Mouse (Mus musculus): Measurements from ENCODE around the gene Abcc1. TPM values are rescaled to one million over a fixed set of nuclear protein-coding genes. Genes with fewer than 3 reads are reported as not detected.

Gene Abcc1
- 10 to 100 TPM; 10.7 to 16.5 TPM for total RNA-seq (2021)

DNA sequence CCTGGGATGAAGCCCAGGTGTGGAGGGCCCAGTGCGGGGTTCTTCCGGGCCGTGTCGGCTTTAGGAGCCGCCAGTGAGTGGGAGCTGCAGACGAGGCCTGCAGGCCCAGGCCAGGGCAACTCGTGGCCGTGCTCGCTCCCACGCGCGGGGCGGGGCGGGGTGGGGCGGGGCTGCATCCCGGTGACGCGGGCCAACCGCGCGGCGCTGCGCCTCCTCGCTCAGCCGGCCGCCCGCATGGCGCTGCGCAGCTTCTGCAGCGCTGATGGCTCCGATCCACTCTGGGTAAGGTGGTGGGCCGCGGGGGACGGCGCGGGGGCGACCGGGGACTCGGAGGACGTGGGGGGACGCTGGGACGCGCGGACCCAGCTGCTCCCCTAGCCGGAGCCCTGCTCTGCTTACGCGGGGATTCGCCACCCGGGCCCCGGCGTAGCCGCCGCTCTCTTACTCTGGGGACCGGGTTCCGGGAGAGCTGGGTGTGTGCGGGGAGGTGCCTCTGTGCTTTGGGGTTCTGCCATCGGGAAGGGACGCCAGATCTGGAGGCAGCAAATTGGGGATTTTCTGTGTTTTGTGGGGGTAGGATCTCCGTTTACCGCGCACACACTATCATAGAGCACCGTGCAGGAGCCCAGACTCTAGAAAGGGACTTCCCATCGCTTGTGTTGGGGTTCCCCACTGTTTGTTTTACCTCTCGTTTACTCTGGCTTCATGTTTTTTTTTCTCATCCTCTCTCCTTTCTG lies at the start of gene Abcc1:
Abcc1 (plus strand) TSS at position 197 of the 737 bp plus-strand sequence.
- DNase-seq (ENCODE audit: extremely low spot score in 1 of 2, low spot score in 1 of 2), result peak; percentile 67 to 74

DNA sequence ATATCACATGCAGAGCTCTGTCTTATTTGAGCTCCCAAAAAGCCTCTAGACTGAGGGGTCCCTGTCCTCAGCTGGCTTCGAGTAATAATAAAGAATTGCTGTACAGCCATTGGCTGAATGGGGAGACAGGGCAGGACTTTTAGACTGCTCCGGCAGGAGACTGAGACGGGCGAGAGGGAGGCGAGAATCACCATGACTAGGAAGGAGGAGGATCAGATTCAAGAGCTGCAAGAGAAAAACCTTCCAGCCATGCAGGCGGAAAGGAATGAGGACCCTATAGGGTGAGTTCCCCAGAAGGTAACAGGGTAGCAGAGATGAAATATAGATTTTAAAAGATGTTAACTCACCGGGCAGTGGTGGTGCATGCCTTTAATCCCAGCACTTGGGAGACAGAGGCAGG lies 48.4 kb upstream of the Abcc1 start:
- no peak for DNase-seq (ENCODE audit: extremely low spot score in 1 of 2, low spot score in 1 of 2)

DNA sequence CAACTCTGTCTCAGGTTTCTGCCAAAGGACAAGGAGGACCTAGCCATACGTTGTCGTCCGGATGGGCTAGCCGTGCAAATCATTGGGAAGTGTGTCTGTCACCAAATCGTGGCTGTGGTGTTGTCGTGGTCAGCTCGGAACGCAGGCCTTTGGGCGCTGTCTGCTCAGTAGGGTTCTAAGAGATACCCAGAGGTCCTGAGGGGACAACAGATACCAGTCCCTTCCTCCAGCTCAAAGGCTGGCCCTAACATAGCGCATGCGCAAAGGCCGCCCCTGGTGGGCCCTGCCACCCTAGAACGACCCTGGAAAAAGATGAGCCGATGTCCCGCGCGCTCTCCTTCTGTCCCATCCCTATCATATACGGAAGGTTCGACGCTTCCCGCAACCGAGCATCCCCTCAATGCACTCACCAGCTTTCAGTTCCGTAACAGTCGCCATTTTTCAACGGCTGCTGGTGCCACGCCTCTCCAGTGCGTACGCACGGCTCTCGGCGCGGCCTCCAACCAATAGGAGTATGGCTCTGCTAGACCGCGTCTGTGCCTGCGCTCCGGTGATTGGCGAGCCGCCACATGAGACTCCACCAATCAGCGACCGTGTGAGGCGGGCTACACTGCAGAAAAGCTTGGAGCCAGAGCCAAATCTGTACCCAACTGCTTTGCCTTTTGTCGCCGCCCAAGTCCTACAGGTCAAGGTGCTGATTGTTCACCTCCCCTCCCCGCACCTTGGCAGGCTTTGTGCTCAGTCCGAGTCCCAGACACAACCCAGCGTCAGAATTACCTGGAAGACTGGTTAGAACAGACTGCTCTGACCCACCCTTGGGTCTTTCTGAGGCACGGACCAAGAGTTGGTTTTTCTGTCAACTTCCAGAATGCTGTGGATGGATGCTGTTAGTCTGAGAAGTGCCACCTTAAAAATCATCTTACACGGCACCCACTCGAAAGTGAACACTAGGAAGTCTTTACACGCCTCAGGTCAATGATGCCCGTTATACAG lies 44.2 kb upstream of the Abcc1 start, which contains the start of gene Fopnl:
Fopnl (minus strand) TSS at position 522 of the 993 bp plus-strand sequence.
- peak; percentile 90 to 96 for DNase-seq (ENCODE audit: extremely low spot score in 1 of 2, low spot score in 1 of 2)

DNA sequence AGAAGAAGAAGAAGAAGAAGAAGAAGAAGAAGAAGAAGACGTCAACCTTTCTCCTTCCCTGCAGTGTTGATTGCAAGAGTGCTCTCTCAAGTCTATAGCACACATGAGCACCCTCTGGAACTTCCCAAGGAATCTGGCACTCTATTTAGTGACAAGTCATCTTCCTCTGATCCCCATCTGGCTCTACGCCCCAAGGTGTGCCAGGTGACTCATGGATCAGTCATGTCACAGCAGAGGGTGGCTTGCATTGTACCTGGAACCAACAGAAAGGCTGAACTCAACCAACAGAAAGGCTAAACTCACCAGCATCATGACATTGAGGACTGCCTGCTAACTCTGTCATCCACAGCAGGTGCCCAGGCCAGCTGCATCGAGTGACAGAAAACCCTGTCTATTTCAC lies 41.7 kb upstream of the Abcc1 start:
- no peak for DNase-seq (ENCODE audit: extremely low spot score in 1 of 2, low spot score in 1 of 2)

DNA sequence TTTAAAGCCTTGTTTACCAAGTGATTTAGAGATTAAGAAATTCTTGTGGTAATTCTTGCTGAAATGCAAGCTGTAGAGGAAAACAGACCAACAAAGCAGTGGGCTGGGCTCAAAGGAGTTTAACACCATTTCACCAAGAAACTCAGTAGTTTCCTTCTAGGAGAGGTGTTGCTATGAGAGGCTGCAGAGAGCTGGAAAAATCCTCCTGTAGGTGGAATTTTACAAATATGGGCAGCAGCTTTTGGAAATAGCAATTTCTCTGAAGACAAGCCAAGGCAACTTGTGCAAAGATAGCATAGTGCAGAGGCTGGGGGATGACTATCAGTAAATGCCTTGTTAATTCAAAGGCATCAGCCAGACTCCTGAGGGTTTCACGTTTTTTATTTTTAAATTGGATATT lies 40.9 kb upstream of the Abcc1 start:
- no peak for DNase-seq (ENCODE audit: extremely low spot score in 1 of 2, low spot score in 1 of 2)

DNA sequence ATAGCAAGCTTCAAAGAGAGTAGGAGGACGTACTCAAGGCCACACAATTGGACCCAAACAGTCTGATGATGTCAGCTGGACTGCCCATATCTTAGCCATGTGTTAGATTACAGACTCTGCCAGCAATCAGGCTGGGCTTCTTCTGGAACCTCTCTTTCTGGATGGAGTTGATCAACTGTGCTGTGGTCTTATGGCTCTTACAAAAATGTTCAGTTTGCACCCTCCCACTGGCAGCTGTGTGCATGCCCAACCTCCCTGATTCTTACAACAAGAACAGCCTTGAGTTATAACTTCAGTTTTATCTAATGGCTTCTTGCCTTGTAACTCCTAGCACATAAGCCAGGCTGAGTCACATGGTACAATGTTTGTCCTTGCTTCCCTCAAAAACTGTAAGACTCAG lies 33.2 kb upstream of the Abcc1 start:
- DNase-seq (ENCODE audit: extremely low spot score in 1 of 2, low spot score in 1 of 2), result no peak

DNA sequence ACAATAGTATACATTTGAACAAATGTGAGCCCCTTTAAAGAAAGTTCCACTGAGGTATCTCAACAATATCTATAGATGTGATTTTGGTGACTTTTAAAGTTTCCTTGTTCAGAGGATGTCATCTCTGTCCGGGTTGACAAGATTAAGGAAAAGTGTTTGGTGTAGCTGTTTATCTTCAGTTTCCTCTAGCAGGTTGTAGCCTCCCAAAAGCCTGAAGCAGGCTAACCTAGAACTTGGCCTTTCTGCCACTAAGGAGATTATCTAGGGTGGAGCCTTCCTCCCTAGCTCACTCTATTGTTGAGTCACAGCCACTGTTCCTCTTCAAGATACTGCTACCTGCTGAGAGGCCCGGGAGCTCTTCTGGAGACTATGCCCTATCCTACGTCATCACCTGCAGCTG lies 16.4 kb upstream of the Abcc1 start:
- no peak for DNase-seq (ENCODE audit: extremely low spot score in 1 of 2, low spot score in 1 of 2)

DNA sequence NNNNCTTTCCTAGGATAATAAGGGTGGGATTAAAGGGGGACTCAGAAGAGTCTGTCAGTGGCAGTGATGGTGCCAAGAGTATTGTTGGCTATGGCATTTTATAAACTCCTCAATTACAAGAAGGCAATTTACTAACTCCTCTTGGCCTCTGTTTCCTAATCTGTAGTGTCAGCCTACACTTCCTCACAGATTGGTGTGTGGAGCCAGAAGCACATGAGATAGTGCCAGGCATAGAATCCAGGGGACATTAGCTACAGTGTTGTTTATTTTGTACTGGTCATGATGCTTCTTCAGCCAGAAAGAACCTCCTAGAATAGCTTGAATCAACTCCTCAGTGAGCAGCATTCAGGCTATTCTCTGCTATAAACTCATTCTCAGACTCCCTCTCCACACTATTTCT lies 9.8 kb upstream of the Abcc1 start:
- DNase-seq (ENCODE audit: extremely low spot score in 1 of 2, low spot score in 1 of 2), result no peak

DNA sequence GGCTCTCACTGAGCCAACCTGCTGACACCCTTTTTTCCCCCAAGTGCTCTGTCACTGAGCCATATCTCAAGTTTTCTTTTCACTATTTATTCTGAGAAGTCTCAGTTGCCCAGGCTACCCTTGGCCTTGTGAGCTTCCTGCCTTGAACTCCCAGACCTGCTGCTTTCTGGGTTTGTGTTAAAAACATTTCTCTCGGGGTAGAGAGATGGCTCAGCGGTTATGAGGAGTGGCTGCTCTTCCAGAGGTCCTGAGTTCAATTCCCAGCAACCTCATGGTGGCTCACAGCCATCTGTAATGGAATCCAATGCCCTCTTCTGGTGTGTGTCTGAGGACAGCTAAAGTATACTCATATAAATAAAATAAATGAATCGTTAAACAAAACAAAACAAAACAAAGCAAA lies 9.1 kb upstream of the Abcc1 start:
- no peak for DNase-seq (ENCODE audit: extremely low spot score in 1 of 2, low spot score in 1 of 2)

DNA sequence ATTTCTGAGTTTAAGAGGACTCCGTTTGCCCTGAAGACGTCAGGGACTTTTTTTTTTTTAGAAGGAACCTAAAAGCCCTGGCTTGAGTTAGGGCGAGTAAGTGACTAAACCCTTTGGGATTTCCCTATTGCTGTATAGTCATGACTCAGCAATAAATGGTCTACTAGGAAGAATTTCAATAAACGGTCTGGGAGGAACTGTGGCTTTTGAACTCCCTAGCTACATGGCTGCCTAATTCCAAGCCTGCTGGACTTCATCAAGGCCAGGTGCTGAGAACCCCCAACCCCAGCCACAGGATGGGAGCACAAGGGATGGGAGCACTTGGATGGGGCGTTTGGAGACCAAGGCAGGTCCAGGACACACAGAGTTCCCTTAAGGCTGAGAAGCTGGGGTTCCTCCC lies 8.7 kb upstream of the Abcc1 start:
- no peak for DNase-seq (ENCODE audit: extremely low spot score in 1 of 2, low spot score in 1 of 2)

DNA sequence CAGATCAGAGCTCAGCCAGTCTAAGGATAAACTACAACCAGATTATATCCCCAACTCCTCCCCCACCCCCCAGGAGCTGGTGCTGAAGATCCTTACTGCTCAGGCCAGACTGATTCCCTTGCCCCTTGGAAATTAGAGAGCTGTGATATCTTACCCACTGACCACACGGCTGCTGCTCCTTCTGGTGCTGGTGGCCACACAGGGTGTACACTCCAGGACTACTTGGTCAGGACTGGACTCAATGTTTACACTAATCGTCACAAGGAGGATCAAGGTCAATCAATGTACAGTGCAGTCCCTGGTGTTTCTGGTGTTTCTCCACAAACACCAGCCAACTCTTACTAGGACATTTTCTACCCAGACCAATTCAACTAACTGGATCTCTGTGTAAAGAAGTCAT lies 3.5 kb upstream of the Abcc1 start:
- no peak for DNase-seq (ENCODE audit: extremely low spot score in 1 of 2, low spot score in 1 of 2)

DNA sequence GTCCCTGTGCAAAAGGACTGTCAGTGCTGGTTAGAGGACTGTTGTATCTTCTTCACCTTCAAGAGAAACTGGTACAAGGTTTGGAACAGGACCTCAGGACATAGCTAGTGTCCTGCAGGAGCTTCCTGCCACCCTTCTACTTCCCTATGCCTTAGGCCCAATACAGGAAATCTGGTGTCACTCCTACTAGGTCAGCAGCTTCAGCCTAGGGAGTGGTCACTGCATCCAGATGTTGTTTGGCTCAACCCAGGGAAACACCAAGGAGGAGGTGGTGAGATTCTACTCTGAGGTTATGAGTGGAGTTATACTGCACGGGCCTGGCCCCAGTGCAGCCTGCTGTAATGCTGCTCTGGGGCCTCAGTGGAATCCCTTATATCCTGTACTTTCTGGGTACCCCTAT lies 2.8 kb upstream of the Abcc1 start:
- DNase-seq (ENCODE audit: extremely low spot score in 1 of 2, low spot score in 1 of 2), result no peak

DNA sequence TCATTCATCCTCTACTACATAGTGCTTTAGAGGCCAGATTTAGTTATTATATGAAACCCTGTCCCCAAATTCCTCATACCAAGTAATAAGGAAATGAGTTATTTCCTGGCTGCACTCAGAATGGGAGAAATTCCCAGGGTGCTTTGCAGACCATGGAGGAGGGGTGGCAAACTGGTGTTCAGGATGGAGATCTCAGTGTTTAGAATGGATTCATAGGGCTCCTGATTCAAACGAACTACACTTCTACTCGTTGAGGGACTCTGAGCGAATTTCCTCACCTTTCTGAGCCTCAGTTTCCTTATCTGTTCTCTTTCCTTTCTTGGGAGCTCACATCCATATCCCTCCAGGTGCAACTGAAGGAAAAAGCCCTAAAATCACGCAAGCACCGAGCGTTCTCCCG lies 427 bp upstream of the Abcc1 start:
- DNase-seq (ENCODE audit: extremely low spot score in 1 of 2, low spot score in 1 of 2), result no peak

DNA sequence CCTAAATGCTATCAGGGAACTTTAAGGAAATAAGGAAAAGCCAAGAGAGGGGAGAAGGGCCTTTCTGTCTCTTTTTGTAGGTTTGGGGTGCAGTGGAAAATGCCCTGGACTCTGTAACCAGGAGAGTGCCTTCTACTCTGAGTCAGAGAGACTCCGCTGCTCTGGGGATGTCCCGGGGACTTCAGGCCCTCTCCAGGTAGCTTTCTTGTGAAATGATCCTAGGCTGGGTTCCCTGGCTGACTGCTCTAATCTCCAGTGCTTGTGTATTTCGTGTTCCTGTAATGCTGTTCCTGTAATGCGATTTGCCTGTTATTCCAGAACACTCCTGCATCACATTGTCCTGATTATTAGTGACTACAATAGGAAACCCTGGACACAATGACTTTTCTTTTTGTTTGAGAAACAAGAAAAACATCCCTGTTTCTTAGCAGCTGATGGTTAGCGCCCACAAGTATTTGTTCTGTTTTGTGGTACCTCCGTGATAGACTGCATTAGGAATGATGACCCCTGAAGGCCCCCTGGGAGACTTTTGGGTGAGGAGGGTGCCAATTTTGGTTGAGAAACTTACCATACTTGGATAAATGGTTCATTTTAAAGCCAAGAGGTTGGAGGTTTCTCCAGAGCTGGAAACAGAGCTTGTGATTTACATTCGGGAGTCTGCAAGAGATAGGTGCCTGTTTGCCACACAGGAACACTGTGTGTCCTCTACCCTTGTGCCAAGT lies 902 bp downstream of the Abcc1 start:
- no peak for DNase-seq (ENCODE audit: extremely low spot score in 1 of 2, low spot score in 1 of 2)

DNA sequence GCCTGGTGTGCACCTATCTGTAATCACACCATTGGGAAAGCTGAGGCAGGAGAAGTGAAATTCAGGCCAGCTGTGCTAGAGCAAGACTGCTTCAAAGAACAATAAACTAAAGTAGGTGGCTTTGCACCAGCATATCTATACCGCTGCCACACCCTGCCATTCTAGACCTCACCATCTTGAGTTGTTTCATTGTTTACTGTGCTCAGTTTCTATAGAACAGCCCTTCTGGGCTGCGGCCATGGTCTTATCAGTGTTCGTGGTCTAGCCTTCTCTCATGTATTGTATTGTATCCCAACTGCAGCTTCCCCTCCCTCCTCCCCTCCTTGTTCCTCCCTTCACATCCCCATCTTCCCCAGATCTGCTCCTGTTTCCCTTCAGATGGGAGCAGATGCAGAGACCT lies 2.1 kb downstream of the Abcc1 start:
- DNase-seq (ENCODE audit: extremely low spot score in 1 of 2, low spot score in 1 of 2), result no peak

DNA sequence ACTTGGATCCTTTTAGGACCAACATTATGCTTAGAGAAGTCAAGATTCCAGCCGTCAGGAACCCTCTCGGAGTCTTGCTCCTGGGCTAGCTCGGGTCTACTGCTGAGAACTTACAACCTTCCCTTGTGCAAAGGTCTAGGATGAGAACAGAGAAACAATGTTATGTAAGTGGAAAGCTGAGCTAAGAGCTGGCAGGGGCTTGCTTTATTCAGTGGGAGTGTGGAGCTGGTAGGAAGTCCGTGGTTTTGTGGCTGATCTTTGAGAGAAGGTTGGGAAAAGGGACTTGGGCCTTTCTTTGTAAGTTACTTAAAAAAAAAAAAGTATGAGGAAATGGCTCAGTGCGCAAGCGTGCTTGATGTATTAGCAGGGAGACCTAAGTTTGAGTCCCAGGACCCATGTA lies 2.7 kb downstream of the Abcc1 start:
- DNase-seq (ENCODE audit: extremely low spot score in 1 of 2, low spot score in 1 of 2), result no peak

DNA sequence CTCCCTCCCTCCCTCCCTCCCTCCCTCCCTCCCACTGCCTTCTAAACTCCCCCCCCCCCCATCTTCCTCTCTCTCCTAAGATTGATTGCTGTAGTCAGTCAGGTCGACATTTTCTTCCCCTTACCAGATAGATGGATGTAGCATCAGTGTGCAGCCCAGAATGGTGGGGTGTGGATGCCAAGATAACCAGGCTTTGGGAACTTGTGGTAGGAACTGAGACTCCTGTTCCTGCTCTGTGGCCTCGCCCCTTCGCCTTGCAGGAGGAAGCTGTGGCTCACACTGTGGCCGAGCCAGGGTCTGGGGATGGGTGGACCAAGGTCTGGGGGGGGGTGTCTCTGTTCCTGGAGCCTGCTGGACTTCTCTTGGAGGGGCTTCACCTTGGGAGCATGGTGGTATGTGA lies 4.1 kb downstream of the Abcc1 start:
- no peak for DNase-seq (ENCODE audit: extremely low spot score in 1 of 2, low spot score in 1 of 2)

DNA sequence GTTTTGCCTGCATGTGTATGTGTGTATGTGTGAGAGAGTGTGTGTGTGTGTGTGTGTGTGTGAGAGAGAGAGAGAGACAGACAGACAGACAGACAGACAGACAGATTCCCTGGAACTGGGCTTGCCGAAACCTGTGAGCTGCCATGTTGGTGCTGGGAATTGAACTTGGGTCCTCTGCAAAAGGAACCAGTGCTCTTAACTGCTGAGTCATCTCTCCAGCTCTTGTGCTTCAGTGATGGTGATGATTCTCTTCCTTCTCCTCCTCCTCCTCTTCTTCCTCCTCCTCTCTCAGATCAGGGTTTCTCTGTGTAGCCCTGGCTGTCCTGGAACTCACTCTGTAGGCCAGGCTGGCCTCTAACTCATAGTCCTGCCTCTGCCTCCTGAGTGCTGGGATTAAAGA lies 4.7 kb downstream of the Abcc1 start:
- DNase-seq (ENCODE audit: extremely low spot score in 1 of 2, low spot score in 1 of 2), result no peak

DNA sequence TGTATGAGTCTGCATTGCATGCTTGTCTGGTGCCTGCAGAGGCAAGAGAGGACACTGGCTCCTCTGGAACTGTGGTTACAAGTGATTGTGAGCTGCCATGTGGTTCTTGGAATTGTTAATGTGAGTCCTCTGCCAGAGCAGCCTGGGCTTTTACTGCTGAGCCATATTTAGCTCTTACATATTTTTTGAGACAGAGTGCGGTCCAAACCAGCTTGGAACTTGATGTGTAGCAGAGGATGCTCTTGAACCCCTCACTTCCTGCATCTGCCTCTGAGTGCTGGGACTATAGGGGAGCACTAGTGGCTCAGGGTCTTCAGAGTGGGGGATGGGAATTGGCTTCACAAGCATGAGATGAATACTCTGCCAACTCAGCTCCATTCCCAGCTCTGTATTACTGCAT lies 10.0 kb downstream of the Abcc1 start:
- DNase-seq (ENCODE audit: extremely low spot score in 1 of 2, low spot score in 1 of 2), result peak; percentile 17 to 32

DNA sequence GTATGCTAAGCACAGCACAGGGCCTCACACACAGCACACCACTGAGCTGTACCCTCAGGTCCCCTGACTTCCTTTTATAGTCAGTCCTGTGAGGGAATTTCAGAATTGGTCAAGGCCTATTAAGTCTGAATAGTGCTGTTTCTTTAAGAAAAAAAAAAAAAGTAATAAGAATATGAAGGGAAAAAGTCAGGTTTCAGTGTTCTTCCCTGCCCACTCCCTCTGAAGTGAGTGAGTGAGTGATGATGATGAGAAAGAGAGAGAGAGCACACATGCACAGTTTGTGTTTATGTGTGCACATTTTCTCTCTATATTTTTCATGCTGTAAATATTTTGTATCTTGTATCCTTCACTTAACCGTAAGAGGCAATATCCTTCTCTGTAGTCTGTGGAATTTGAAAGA lies 11.0 kb downstream of the Abcc1 start:
- DNase-seq (ENCODE audit: extremely low spot score in 1 of 2, low spot score in 1 of 2), result no peak

DNA sequence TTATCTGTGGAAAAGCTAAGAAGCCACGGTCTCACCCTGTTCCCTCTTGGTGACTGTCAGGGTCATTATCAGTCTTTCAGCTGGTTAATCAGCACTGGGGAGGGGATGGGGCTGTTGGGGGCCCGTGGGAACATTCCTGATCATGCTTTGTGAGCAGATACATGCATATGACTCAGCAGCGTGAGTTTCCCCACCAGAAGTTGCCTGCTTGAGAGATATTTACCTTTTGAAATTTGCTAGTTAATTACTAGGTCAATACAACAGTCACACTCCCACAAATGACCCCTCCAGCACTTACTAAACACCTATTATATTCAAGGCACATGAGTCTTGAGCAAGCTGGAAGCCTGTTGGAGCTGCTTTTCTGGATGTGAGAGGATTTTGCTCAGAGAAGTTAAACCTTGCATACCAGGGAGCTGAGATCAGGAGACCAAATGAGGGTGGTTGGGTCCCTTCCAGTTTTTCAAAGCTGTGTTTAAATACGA lies 11.5 kb downstream of the Abcc1 start:
- no peak for DNase-seq (ENCODE audit: extremely low spot score in 1 of 2, low spot score in 1 of 2)

All from layer of hippocampus, postnatal 25 days (tissue).